Comparison of ENCODE assay signal across 9 mouse cellular contexts in the genomic region with DNA sequence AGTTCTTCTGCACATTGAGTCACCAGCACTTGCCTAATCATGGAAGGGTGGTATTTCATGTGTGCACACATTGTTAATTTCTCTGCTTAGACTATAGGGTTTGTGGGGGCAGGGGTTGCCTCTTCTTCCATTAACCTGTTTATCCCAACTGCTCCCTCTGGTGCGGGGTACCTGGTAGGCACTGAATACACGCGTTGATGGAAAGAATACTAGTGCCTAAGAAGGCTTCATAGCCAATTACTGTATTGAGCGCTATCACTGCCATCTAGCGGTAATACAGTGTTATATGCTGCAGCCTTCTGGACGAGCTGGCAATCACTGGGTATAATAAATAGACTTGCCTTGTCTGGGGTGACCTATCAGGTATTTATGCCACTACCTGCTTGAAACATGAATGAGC.
DNase-seq lines count a peak whose midpoint lies in the region; ATAC-seq lines count a peak whose summit lies in the region.
"Had no signal": no experiment of that assay in that cellular context is flagged by ENCODE, and none has a peak within 500 bp of the region (broad histone marks: within the 10 kb centered on the region; RNA-seq: fewer than 3 reads in every experiment).

No protein-coding gene starts in this region.

- no peak overlapping the region for H3K4me2 ChIP-seq in lung, embryonic 15.5 days

- peaks cover 10% of the 10 kb centered on the region for H3K4me1 ChIP-seq in hindbrain, embryonic 10.5 days (replicated peaks)
- peaks cover 9% of the 10 kb centered on the region for H3K4me1 ChIP-seq in lung, embryonic 15.5 days

- under 1% methylated on average over 6 of the region's 6 CpGs for WGBS in hindbrain, embryonic 10.5 days
- under 1% methylated on average over 6 of the region's 6 CpGs for WGBS in lung, embryonic 15.5 days

- no peak overlapping the region for H3K4me3 ChIP-seq in hindbrain, embryonic 10.5 days
- H3K4me3 ChIP-seq in lung, embryonic 15.5 days: no peak overlapping the region
- H3K4me3 ChIP-seq: myocyte had no signal

- DNase-seq in NIH3T3 (ENCODE audit: low read depth): peak; percentile 91
- peak; percentile 73 for DNase-seq in cerebellum, adult 8-10 months
- DNase-seq in frontal cortex, adult 2 months (ENCODE audit: extremely low spot score in 1 of 2, low spot score in 1 of 2): peak; percentile 58 to 85
- DNase-seq in hindbrain, embryonic 10.5 days (ENCODE audit: low spot score): peak; percentile 56
- peak; percentile 82 for DNase-seq in layer of hippocampus, adult 9-11 months
- DNase-seq in retina, embryonic 14.5 days (ENCODE audit: low spot score): peak; percentile 96
- peak; percentile 68 to 76 for DNase-seq in thymus, postnatal 36 days

- H3K27me3 ChIP-seq in hindbrain, embryonic 10.5 days (ENCODE audit: insufficient read depth, poor library complexity, severe bottlenecking): peaks cover 23% of the 10 kb centered on the region
- no peaks in the 10 kb centered on the region for H3K27me3 ChIP-seq in lung, embryonic 15.5 days

- H3K27ac ChIP-seq in hindbrain, embryonic 10.5 days: no peak overlapping the region
- no peak overlapping the region for H3K27ac ChIP-seq in lung, embryonic 15.5 days

- peaks cover 6% of the 10 kb centered on the region; the same call in 1 of the 2 replicates for H3K9me3 ChIP-seq in hindbrain, embryonic 10.5 days
- no peaks in the 10 kb centered on the region for H3K9me3 ChIP-seq in lung, embryonic 15.5 days

- H3K36me3 ChIP-seq in hindbrain, embryonic 10.5 days: no peaks in the 10 kb centered on the region
- no peaks in the 10 kb centered on the region for H3K36me3 ChIP-seq in lung, embryonic 15.5 days

- ATAC-seq in lung, embryonic 15.5 days (ENCODE audit: borderline replicate concordance, extremely low read depth, low FRiP score, low TSS enrichment): peak; percentile 79; the same call in 1 of the 2 replicates

- H3K9ac ChIP-seq in lung, embryonic 15.5 days: no peak overlapping the region
